Mouse (Mus musculus) hindbrain, embryonic 11.5 days (tissue): Measurements from ENCODE around the gene Gabrb1. TPM values are rescaled to one million over a fixed set of nuclear protein-coding genes. Genes with fewer than 3 reads are reported as not detected.

ENCODE experiments used
- ATAC-seq: fragments of 200-750 bp; cut with Nextera tagmentation; 2 replicates; pipeline ENCODE4 v1.8.0; 2017; ENCODE audit warnings: mild to moderate bottlenecking, moderate TSS enrichment, moderate library complexity; ENCODE audit not compliant: low FRiP score
- DNase-seq: peaks from one replicate; pipeline ENCODE4 v3.0.0-alpha.2; 2015; ENCODE audit warnings: low spot score
- H3K27ac ChIP-seq: fragments of 300-500 bp; sonication (generic); 2 replicates; pipeline ENCODE4 v1.5.1; 2014; ENCODE audit warnings: mild to moderate bottlenecking, low read depth, low read length
- H3K27me3 ChIP-seq: fragments of 300-500 bp; sonication (generic); 2 replicates; pipeline ENCODE4 v1.6.1; 2014; ENCODE audit warnings: mild to moderate bottlenecking, low read length, moderate library complexity, mixed read lengths; ENCODE audit not compliant: control insufficient read depth, insufficient read depth
- H3K36me3 ChIP-seq: fragments of 300-500 bp; sonication (generic); 2 replicates; pipeline ENCODE4 v1.6.1; 2014; ENCODE audit warnings: mild to moderate bottlenecking, low read length, moderate library complexity, mixed read lengths; ENCODE audit not compliant: control insufficient read depth, insufficient read depth
- H3K4me1 ChIP-seq: fragments of 300-500 bp; sonication (generic); replicated peaks from 2 replicates; pipeline ENCODE4 v1.6.1; 2014; ENCODE audit warnings: low read length, mixed read lengths; ENCODE audit not compliant: control insufficient read depth, insufficient read depth
- H3K4me2 ChIP-seq: fragments of 300-500 bp; sonication (generic); replicated peaks from 2 replicates; pipeline ENCODE4 v1.6.1; 2014; ENCODE audit warnings: mild to moderate bottlenecking, low read depth, low read length
- H3K4me3 ChIP-seq: fragments of 300-500 bp; sonication (generic); 2 replicates; pipeline ENCODE4 v1.5.1; 2014; ENCODE audit warnings: low read depth, low read length
- H3K9ac ChIP-seq: fragments of 300-500 bp; sonication (generic); 2 replicates; pipeline ENCODE4 v1.6.1; 2014; ENCODE audit warnings: low read depth, low read length
- H3K9me3 ChIP-seq: fragments of 300-500 bp; sonication (generic); 2 replicates; pipeline ENCODE4 v1.6.1; 2016; ENCODE audit warnings: low read length; ENCODE audit not compliant: control insufficient read depth
- WGBS: fragments of 180-500 bp; shearing (Covaris S2); extraction: QIAGEN DNeasy Blood & Tissue Kit; methylation state at CpG from one replicate; pipeline ENCODE4 v1.1.7; 2014; 5-methylcytosine and 5-hydroxymethylcytosine counted together
- polyA plus RNA-seq: library from polyadenylated mRNA; unstranded; fragments of >200 nt; fragmentation: Nextera tagmentation; extraction: Ambion mirVana; gene quantifications from 2 replicates; pipeline ENCODE4 v1.2.1, GENCODE M21; 2014

The Gabrb1 gene
- 0.29 and 0.64 TPM in 2 replicates for polyA plus RNA-seq

GRCm38 (mm10) chr5:71657482-71658114 lies at the start of gene Gabrb1:
Gabrb1 (plus strand) TSS chr5:71658113.
- peak; percentile 90 for ATAC-seq
- Histone ChIP-seq H3K4me2 (peak within 1 kb of the TSS; percentile 94), H3K9ac (peak within 1 kb of the TSS; percentile 47), H3K4me1 (no peaks in the 10 kb centered on the region; the same call in none of the 2 replicates), H3K27me3 (peaks cover 21% of the 10 kb centered on the region), H3K27ac (no peak within 1 kb of the TSS), H3K9me3 (no peaks in the 10 kb centered on the region), H3K36me3 (no peaks in the 10 kb centered on the region), H3K4me3 (peak within 1 kb of the TSS; percentile 50)
- WGBS = under 1% methylated on average over 45 of the region's 49 CpGs
- peak; percentile 58 for DNase-seq

GRCm38 (mm10) chr5:71608735-71609134 lies 49.2 kb upstream of the Gabrb1 start:
- 70% methylated on average over 1 of the region's 1 CpGs for WGBS
- ATAC-seq = no peak
- no peaks in the 10 kb centered on the region for H3K36me3 ChIP-seq
- no peak for DNase-seq
- H3K27me3 ChIP-seq = no peaks in the 10 kb centered on the region
- H3K4me3 ChIP-seq = no peak overlapping the region
- no peaks in the 10 kb centered on the region for H3K9me3 ChIP-seq
- H3K9ac ChIP-seq = no peak overlapping the region
- H3K4me2 ChIP-seq = no peak overlapping the region
- H3K4me1 ChIP-seq = no peaks in the 10 kb centered on the region
- H3K27ac ChIP-seq = no peak overlapping the region

GRCm38 (mm10) chr5:71614311-71614710 lies 43.6 kb upstream of the Gabrb1 start:
- H3K4me2 ChIP-seq = no peak overlapping the region
- 87% methylated on average over 1 of the region's 1 CpGs for WGBS
- H3K9ac ChIP-seq = no peak overlapping the region
- H3K27me3 ChIP-seq = no peaks in the 10 kb centered on the region
- ATAC-seq (no peak), DNase-seq (no peak)
- H3K4me3 ChIP-seq = no peak overlapping the region
- H3K27ac ChIP-seq = no peak overlapping the region
- no peaks in the 10 kb centered on the region for H3K4me1 ChIP-seq
- H3K9me3 ChIP-seq = no peaks in the 10 kb centered on the region
- H3K36me3 ChIP-seq = no peaks in the 10 kb centered on the region

- ATAC-seq (no peak), DNase-seq (no peak)
- WGBS = 84% methylated on average over 4 of the region's 4 CpGs
- no peak overlapping the region for H3K4me3 ChIP-seq
- H3K9ac ChIP-seq = no peak overlapping the region
- H3K9me3 ChIP-seq = no peaks in the 10 kb centered on the region
- no peaks in the 10 kb centered on the region for H3K27me3 ChIP-seq
- no peaks in the 10 kb centered on the region for H3K4me1 ChIP-seq
- H3K36me3 ChIP-seq = no peaks in the 10 kb centered on the region
- H3K4me2 ChIP-seq = no peak overlapping the region
- no peak overlapping the region for H3K27ac ChIP-seq
Observed at GRCm38 (mm10) chr5:71616734-71617133, 41.2 kb upstream of the Gabrb1 start.

GRCm38 (mm10) chr5:71627820-71628219 lies 30.1 kb upstream of the Gabrb1 start:
- Histone ChIP-seq H3K4me1 (no peaks in the 10 kb centered on the region), H3K4me2 (no peak overlapping the region), H3K36me3 (no peaks in the 10 kb centered on the region), H3K27ac (no peak overlapping the region), H3K9ac (no peak overlapping the region), H3K9me3 (no peaks in the 10 kb centered on the region), H3K4me3 (no peak overlapping the region), H3K27me3 (no peaks in the 10 kb centered on the region)
- no peak for DNase-seq
- no peak for ATAC-seq
- 86% methylated on average over 3 of the region's 3 CpGs for WGBS

- Histone ChIP-seq H3K27ac (no peak overlapping the region), H3K9ac (no peak overlapping the region), H3K36me3 (no peaks in the 10 kb centered on the region), H3K4me3 (no peak overlapping the region), H3K4me2 (no peak overlapping the region), H3K27me3 (no peaks in the 10 kb centered on the region), H3K9me3 (no peaks in the 10 kb centered on the region), H3K4me1 (no peaks in the 10 kb centered on the region)
- WGBS = 88% methylated on average over 10 of the region's 10 CpGs
- no peak for ATAC-seq
- DNase-seq = no peak
Observed at GRCm38 (mm10) chr5:71639804-71640203, 18.1 kb upstream of the Gabrb1 start.

- no peak for DNase-seq
- Histone ChIP-seq H3K27me3 (no peaks in the 10 kb centered on the region), H3K4me1 (no peaks in the 10 kb centered on the region), H3K4me3 (no peak overlapping the region), H3K27ac (no peak overlapping the region), H3K9me3 (no peaks in the 10 kb centered on the region), H3K4me2 (no peak overlapping the region), H3K9ac (no peak overlapping the region), H3K36me3 (no peaks in the 10 kb centered on the region)
- ATAC-seq = no peak
- WGBS = 80% methylated on average over 2 of the region's 2 CpGs
Observed at GRCm38 (mm10) chr5:71648108-71648507, 9.8 kb upstream of the Gabrb1 start.

- no peak overlapping the region for H3K9ac ChIP-seq
- 89% methylated on average over 5 of the region's 5 CpGs for WGBS
- no peaks in the 10 kb centered on the region; the same call in none of the 2 replicates for H3K4me1 ChIP-seq
- no peak for DNase-seq
- no peak for ATAC-seq
- no peaks in the 10 kb centered on the region for H3K9me3 ChIP-seq
- no peaks in the 10 kb centered on the region for H3K36me3 ChIP-seq
- H3K4me3 ChIP-seq = no peak overlapping the region
- H3K27ac ChIP-seq = no peak overlapping the region
- H3K4me2 ChIP-seq = no peak overlapping the region
- H3K27me3 ChIP-seq = peaks cover 21% of the 10 kb centered on the region
Observed at GRCm38 (mm10) chr5:71654056-71654455, 3.9 kb upstream of the Gabrb1 start.

- Histone ChIP-seq H3K4me1 (no peaks in the 10 kb centered on the region; the same call in none of the 2 replicates), H3K4me2 (peak overlapping the region; percentile 94; the same call in 1 of the 2 replicates), H3K36me3 (no peaks in the 10 kb centered on the region), H3K27ac (no peak overlapping the region), H3K9me3 (no peaks in the 10 kb centered on the region), H3K4me3 (no peak overlapping the region), H3K27me3 (peaks cover 21% of the 10 kb centered on the region), H3K9ac (no peak overlapping the region)
- 9% methylated on average over 10 of the region's 10 CpGs for WGBS
- ATAC-seq (no peak), DNase-seq (no peak)
Observed at GRCm38 (mm10) chr5:71656771-71657170, 1.1 kb upstream of the Gabrb1 start.
